Mouse (Mus musculus): Measurements from ENCODE around the gene Vmn2r50.
"Not testable (repeated sequence)": the region's sequence is repeated elsewhere in the genome, so short reads cannot be mapped to it uniquely, and the experiment has no call there.

Vmn2r50 gene

GRCm38 (mm10) chr7:10053196-10053595 lies at the start of gene Vmn2r50:
TSS of gene Vmn2r50 (minus strand) at chr7:10053296.
- DNase-seq (ENCODE audit: low spot score in 2 of 2), result not testable (repeated sequence)

GRCm38 (mm10) chr7:9992157-9992556 lies 60.9 kb downstream of the Vmn2r50 start, which contains the start of gene Vmn2r49:
TSS of gene Vmn2r49 (minus strand) at chr7:9992257.
- DNase-seq (ENCODE audit: low spot score in 2 of 2), result not testable (repeated sequence)
